Mouse (Mus musculus) kidney, embryonic 16.5 days (tissue): Measurements from ENCODE around the gene Gm5868. TPM values are rescaled to one million over a fixed set of nuclear protein-coding genes. Genes with fewer than 3 reads are reported as not detected.
A peak's percentile ranks its signal among the peaks of the same experiment; 100 is the strongest.
"Not testable (repeated sequence)": the region's sequence is repeated elsewhere in the genome, so short reads cannot be mapped to it uniquely, and the experiment has no call there.

ENCODE experiments used
- ATAC-seq: fragments of 200-750 bp; cut with Nextera tagmentation; 2 replicates; pipeline ENCODE4 v1.8.0; 2017; ENCODE audit warnings: moderate TSS enrichment; ENCODE audit not compliant: low FRiP score, low TSS enrichment
- H3K27ac ChIP-seq: fragments of 300-500 bp; sonication (generic); 2 replicates; pipeline ENCODE4 v1.5.1; 2014; ENCODE audit warnings: low read length
- H3K27me3 ChIP-seq: fragments of 300-500 bp; sonication (generic); 2 replicates; pipeline ENCODE4 v1.6.1; 2014; ENCODE audit warnings: low read length, control low read depth, mixed read lengths; ENCODE audit not compliant: insufficient read depth
- H3K36me3 ChIP-seq: fragments of 300-500 bp; sonication (generic); 2 replicates; pipeline ENCODE4 v1.6.1; 2014; ENCODE audit warnings: low read length, control low read depth, mixed read lengths; ENCODE audit not compliant: insufficient read depth
- H3K4me1 ChIP-seq: fragments of 300-500 bp; sonication (generic); 2 replicates; pipeline ENCODE4 v1.6.1; 2014; ENCODE audit warnings: low read length, control low read depth, mixed read lengths; ENCODE audit not compliant: insufficient read depth
- H3K4me2 ChIP-seq: fragments of 300-500 bp; sonication (generic); replicated peaks from 2 replicates; pipeline ENCODE4 v1.6.1; 2014; ENCODE audit warnings: low read depth, low read length
- H3K4me3 ChIP-seq: fragments of 300-500 bp; sonication (generic); 2 replicates; pipeline ENCODE4 v1.5.1; 2014; ENCODE audit warnings: mild to moderate bottlenecking, low read length
- H3K9ac ChIP-seq: fragments of 300-500 bp; sonication (generic); replicated peaks from 2 replicates; pipeline ENCODE4 v1.6.1; 2014; ENCODE audit warnings: low read length
- H3K9me3 ChIP-seq: fragments of 300-500 bp; sonication (generic); 2 replicates; pipeline ENCODE4 v1.6.1; 2016; ENCODE audit warnings: low read length, control low read depth
- WGBS: fragments of 180-500 bp; shearing (Covaris S2); extraction: QIAGEN DNeasy Blood & Tissue Kit; methylation state at CpG from one replicate; pipeline ENCODE4 v1.1.7; 2014; 5-methylcytosine and 5-hydroxymethylcytosine counted together
- polyA plus RNA-seq: library from polyadenylated mRNA; unstranded; fragments of >200 nt; fragmentation: Nextera tagmentation; extraction: Ambion mirVana; gene quantifications from 2 replicates; pipeline ENCODE4 v1.2.1, GENCODE M21; 2015

Gene Gm5868
- polyA plus RNA-seq, 1 experiment from 2014 or later = 0.45 TPM

- H3K4me3 ChIP-seq, ATAC-seq: not testable (repeated sequence)
- 49% methylated on average over 7 of the region's 7 CpGs for WGBS
Observed at GRCm38 (mm10) chr5:72586122-72586521, 1.2 kb downstream of the Gm5868 start.

GRCm38 (mm10) chr5:72580970-72581332 lies 6.4 kb downstream of the Gm5868 start, which contains the start of gene Zar1:
Zar1 (minus strand) TSS chr5:72581254.
- not testable (repeated sequence) for H3K36me3 ChIP-seq, H3K9me3 ChIP-seq, H3K4me1 ChIP-seq, H3K27ac ChIP-seq
- ATAC-seq = peak; percentile 70; the same call in 1 of the 2 replicates
- Histone ChIP-seq H3K9ac (0 out of 2 replicates have a peak within 1 kb of the TSS, but pooled peaks have one; percentile 44), H3K4me3 (peak within 1 kb of the TSS; percentile 50), H3K4me2 (peak within 1 kb of the TSS; percentile 80), H3K27me3 (peaks cover 15% of the 10 kb centered on the region)
- WGBS = 10% methylated on average over 16 of the region's 21 CpGs

More at GRCm38 (mm10) chr5:72586122-72586521, 1.2 kb downstream of the Gm5868 start:
- H3K27ac ChIP-seq, H3K36me3 ChIP-seq, H3K4me1 ChIP-seq, H3K4me2 ChIP-seq, H3K9ac ChIP-seq, H3K9me3 ChIP-seq: not testable (repeated sequence)
- peaks cover 18% of the 10 kb centered on the region for H3K27me3 ChIP-seq

GRCm38 (mm10) chr5:72580088-72580969 lies 7.0 kb downstream of the Gm5868 start:
- H3K27ac ChIP-seq, H3K9me3 ChIP-seq, H3K4me1 ChIP-seq, H3K36me3 ChIP-seq: not testable (repeated sequence)
- ATAC-seq = peak; percentile 82; the same call in 1 of the 2 replicates
- WGBS = 6% methylated on average over 44 of the region's 73 CpGs
- Histone ChIP-seq H3K9ac (0 out of 2 replicates have a peak overlapping the region, but pooled peaks have one; percentile 44), H3K4me2 (peak overlapping the region; percentile 80), H3K27me3 (peaks cover 15% of the 10 kb centered on the region), H3K4me3 (peak overlapping the region; percentile 50)

GRCm38 (mm10) chr5:72579599-72579998 lies 7.8 kb downstream of the Gm5868 start:
- not testable (repeated sequence) for ATAC-seq, H3K27ac ChIP-seq, H3K4me3 ChIP-seq, H3K4me1 ChIP-seq, H3K9me3 ChIP-seq, H3K36me3 ChIP-seq, H3K4me2 ChIP-seq, H3K9ac ChIP-seq
- peaks cover 15% of the 10 kb centered on the region for H3K27me3 ChIP-seq
- WGBS = 50% methylated on average over 10 of the region's 10 CpGs

- Histone ChIP-seq H3K36me3 (no peaks in the 10 kb centered on the region), H3K9me3 (peaks cover 12% of the 10 kb centered on the region), H3K27ac (no peak overlapping the region), H3K4me1 (no peaks in the 10 kb centered on the region), H3K4me2 (no peak overlapping the region), H3K4me3 (no peak overlapping the region), H3K27me3 (no peaks in the 10 kb centered on the region), H3K9ac (no peak overlapping the region)
- no peak for ATAC-seq
- 80% methylated on average over 5 of the region's 5 CpGs for WGBS
Observed at GRCm38 (mm10) chr5:72565621-72566020, 21.7 kb downstream of the Gm5868 start.

GRCm38 (mm10) chr5:72563183-72563582 lies 24.2 kb downstream of the Gm5868 start:
- 91% methylated on average over 2 of the region's 2 CpGs for WGBS
- H3K4me3 ChIP-seq, ATAC-seq, H3K27me3 ChIP-seq, H3K9ac ChIP-seq, H3K9me3 ChIP-seq, H3K27ac ChIP-seq, H3K36me3 ChIP-seq, H3K4me1 ChIP-seq, H3K4me2 ChIP-seq: not testable (repeated sequence)

GRCm38 (mm10) chr5:72560976-72561628 lies 26.2 kb downstream of the Gm5868 start:
- no peaks in the 10 kb centered on the region for H3K27me3 ChIP-seq
- peaks cover 6% of the 10 kb centered on the region; the same call in 1 of the 2 replicates for H3K4me1 ChIP-seq
- H3K27ac ChIP-seq = no peak overlapping the region
- 73% methylated on average over 3 of the region's 3 CpGs for WGBS
- H3K9ac ChIP-seq = no peak overlapping the region
- no peaks in the 10 kb centered on the region for H3K36me3 ChIP-seq
- no peaks in the 10 kb centered on the region for H3K9me3 ChIP-seq
- no peak overlapping the region for H3K4me3 ChIP-seq
- no peak overlapping the region for H3K4me2 ChIP-seq
- no peak for ATAC-seq

- under 1% methylated on average over 42 of the region's 42 CpGs for WGBS
Observed at GRCm38 (mm10) chr5:72559544-72560049, 27.8 kb downstream of the Gm5868 start, which contains the start of gene Nfxl1. Nfxl1 (minus strand) TSS chr5:72559684.

GRCm38 (mm10) chr5:72558716-72559526 lies 28.4 kb downstream of the Gm5868 start:
- WGBS = under 1% methylated on average over 57 of the region's 57 CpGs
- peak overlapping the region; percentile 76 for H3K27ac ChIP-seq
- peak; percentile 86 for ATAC-seq
- H3K4me3 ChIP-seq = peak overlapping the region; percentile 79
- peaks cover 5% of the 10 kb centered on the region for H3K36me3 ChIP-seq
- H3K9me3 ChIP-seq = no peaks in the 10 kb centered on the region
- peaks cover 6% of the 10 kb centered on the region; the same call in 1 of the 2 replicates for H3K4me1 ChIP-seq
- H3K27me3 ChIP-seq = no peaks in the 10 kb centered on the region
- H3K9ac ChIP-seq = peak overlapping the region; percentile 95
- H3K4me2 ChIP-seq = peak overlapping the region; percentile 80

More at GRCm38 (mm10) chr5:72559544-72560049, 27.8 kb downstream of the Gm5868 start, which contains the start of gene Nfxl1:
- H3K9me3 ChIP-seq = no peaks in the 10 kb centered on the region
- peak; percentile 96 for ATAC-seq
- peak within 1 kb of the TSS; percentile 79 for H3K4me3 ChIP-seq
- no peaks in the 10 kb centered on the region for H3K27me3 ChIP-seq
- peak within 1 kb of the TSS; percentile 80 for H3K4me2 ChIP-seq
- peaks cover 6% of the 10 kb centered on the region; the same call in 1 of the 2 replicates for H3K4me1 ChIP-seq
- H3K9ac ChIP-seq = peak within 1 kb of the TSS; percentile 95
- H3K27ac ChIP-seq = peak within 1 kb of the TSS; percentile 76
- peaks cover 3% of the 10 kb centered on the region for H3K36me3 ChIP-seq
